Mouse (Mus musculus) bone marrow macrophage, adult 2 months (primary cell): Measurements from ENCODE around the gene Fkbp5. TPM values are rescaled to one million over a fixed set of nuclear protein-coding genes. Genes with fewer than 3 reads are reported as not detected.

ENCODE experiments used
- H3K27ac ChIP-seq: 2 replicates; pipeline ENCODE4 v1.5.1; 2012; ENCODE audit warnings: low read depth, low read length; ENCODE audit not compliant: insufficient read depth
- H3K4me1 ChIP-seq: 2 replicates; pipeline ENCODE4 v1.6.1; 2012; ENCODE audit warnings: low read length; ENCODE audit not compliant: control insufficient read depth, insufficient read depth
- H3K4me3 ChIP-seq: 2 replicates; pipeline ENCODE4 v1.5.1; 2012; ENCODE audit warnings: mild to moderate bottlenecking, low read length, moderate library complexity; ENCODE audit not compliant: insufficient read depth
- CTCF ChIP-seq: IDR thresholded peaks from 2 replicates; pipeline ENCODE4 v1.5.1; 2012; ENCODE audit warnings: low read depth, mild to moderate bottlenecking, low read length, moderate library complexity
- POLR2A ChIP-seq: IDR thresholded peaks from 2 replicates; pipeline ENCODE4 v1.6.1; 2012; ENCODE audit warnings: mild to moderate bottlenecking, low read depth, low read length, borderline replicate concordance
- polyA plus RNA-seq: library from polyadenylated mRNA; stranded (reverse); fragments of >200 nt; gene quantifications from 2 replicates; pipeline ENCODE4 v1.2.4, GENCODE M21; 2012; ENCODE audit not compliant: missing spikeins, insufficient read depth, insufficient read length

Gene Fkbp5
- polyA plus RNA-seq, 1 experiment = 4.4 TPM

- Histone ChIP-seq H3K4me1 (no peaks in the 10 kb centered on the region), H3K4me3 (no peak overlapping the region), H3K27ac (no peak overlapping the region)
- TF ChIP-seq POLR2A (no peak), CTCF (no peak)
These were observed 29.6 kb upstream of the Fkbp5 start for GRCm38 (mm10) chr17:28546925-28547324.

DNA sequence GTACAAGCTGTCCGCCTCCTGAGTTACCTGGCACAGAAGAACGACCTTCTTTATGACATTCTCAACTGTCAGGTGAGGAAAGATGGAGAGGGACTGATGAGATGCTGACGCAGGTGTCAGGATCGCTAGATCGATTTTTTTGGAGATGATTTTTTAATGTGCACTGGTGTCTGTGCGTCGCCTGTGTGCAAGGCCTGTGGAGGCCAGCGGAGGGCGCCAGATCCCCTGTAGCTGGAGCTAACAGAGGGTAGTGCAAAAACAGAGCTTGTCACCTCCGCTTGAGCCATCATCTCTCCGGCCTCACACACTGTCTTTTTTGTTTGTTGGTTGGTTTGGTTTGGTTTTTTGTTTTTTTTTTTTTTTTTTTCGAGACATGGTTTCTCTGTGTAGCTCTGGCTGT is 20.6 kb upstream of the Fkbp5 start:
- TF ChIP-seq CTCF (no peak), POLR2A (no peak)
- H3K4me1 ChIP-seq = no peaks in the 10 kb centered on the region
- H3K4me3 ChIP-seq = no peak overlapping the region
- no peak overlapping the region for H3K27ac ChIP-seq

DNA sequence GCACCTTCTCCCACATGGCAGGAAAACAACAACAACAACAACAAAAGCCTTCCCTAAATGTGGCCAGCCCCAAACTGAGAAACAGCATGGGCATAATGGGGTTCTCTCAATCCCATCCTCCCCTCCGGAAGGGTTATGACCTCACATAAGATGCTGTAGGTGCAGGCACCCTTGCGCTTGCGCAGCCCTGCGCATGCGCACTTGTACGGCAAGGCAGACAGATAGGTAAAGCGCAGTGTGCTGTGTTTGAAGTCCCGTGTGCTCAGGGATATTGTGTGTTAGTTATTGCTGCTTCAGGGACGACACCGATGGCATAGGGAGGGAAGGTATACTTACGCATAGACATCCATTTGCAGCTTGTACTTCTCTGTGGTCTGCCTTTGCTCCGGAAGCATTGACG is 16.0 kb upstream of the Fkbp5 start:
- TF ChIP-seq POLR2A (no peak), CTCF (no peak)
- Histone ChIP-seq H3K4me3 (no peak overlapping the region), H3K4me1 (0 out of 2 replicates have a peak, but pooled peaks cover under 1% of the 10 kb centered on the region), H3K27ac (no peak overlapping the region)

- Histone ChIP-seq H3K4me1 (peaks cover 5% of the 10 kb centered on the region), H3K27ac (no peak overlapping the region), H3K4me3 (no peak overlapping the region)
- TF ChIP-seq POLR2A (no peak), CTCF (no peak)
These were observed 15.2 kb upstream of the Fkbp5 start for GRCm38 (mm10) chr17:28532557-28532956.

GRCm38 (mm10) chr17:28531946-28532345 is 14.6 kb upstream of the Fkbp5 start:
- H3K4me3 ChIP-seq = no peak overlapping the region
- peaks cover 11% of the 10 kb centered on the region for H3K4me1 ChIP-seq
- no peak overlapping the region for H3K27ac ChIP-seq
- TF ChIP-seq CTCF (no peak), POLR2A (no peak)

DNA sequence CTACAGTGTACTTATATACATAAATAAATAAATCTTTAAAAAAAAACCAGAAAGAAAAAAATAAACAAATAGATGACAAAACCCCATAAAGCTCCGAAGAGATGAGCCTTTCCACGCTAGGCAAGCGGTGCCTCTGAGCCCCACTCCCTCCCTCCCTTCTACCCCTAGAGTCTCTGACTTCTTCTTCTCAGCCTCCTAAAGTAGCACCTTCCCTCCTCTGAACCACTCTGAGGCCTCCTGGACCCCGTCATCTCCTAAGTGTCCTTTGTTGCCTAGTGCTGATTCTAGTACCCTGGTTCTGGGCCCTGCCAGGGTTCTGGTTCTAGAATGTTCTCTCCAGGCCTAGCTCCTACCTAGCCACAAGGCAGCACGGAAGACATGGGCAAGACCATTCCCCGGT is 13.2 kb upstream of the Fkbp5 start, which contains the start of gene Armc12:
Armc12 (plus strand) TSS at position 301 of the 400 bp plus-strand sequence.
- TF ChIP-seq CTCF (no peak), POLR2A (no peak)
- H3K27ac ChIP-seq = no peak within 1 kb of the TSS
- no peak within 1 kb of the TSS for H3K4me3 ChIP-seq
- H3K4me1 ChIP-seq = peaks cover 13% of the 10 kb centered on the region

GRCm38 (mm10) chr17:28529116-28529515 is 11.8 kb upstream of the Fkbp5 start:
- TF ChIP-seq CTCF (no peak), POLR2A (no peak)
- H3K4me1 ChIP-seq = peaks cover 17% of the 10 kb centered on the region
- no peak overlapping the region for H3K4me3 ChIP-seq
- no peak overlapping the region for H3K27ac ChIP-seq

- TF ChIP-seq POLR2A (no peak), CTCF (peak; percentile 83)
- H3K27ac ChIP-seq = no peak overlapping the region
- H3K4me3 ChIP-seq = no peak overlapping the region
- H3K4me1 ChIP-seq = peaks cover 17% of the 10 kb centered on the region
These were observed 10.7 kb upstream of the Fkbp5 start for GRCm38 (mm10) chr17:28528043-28528351.

DNA sequence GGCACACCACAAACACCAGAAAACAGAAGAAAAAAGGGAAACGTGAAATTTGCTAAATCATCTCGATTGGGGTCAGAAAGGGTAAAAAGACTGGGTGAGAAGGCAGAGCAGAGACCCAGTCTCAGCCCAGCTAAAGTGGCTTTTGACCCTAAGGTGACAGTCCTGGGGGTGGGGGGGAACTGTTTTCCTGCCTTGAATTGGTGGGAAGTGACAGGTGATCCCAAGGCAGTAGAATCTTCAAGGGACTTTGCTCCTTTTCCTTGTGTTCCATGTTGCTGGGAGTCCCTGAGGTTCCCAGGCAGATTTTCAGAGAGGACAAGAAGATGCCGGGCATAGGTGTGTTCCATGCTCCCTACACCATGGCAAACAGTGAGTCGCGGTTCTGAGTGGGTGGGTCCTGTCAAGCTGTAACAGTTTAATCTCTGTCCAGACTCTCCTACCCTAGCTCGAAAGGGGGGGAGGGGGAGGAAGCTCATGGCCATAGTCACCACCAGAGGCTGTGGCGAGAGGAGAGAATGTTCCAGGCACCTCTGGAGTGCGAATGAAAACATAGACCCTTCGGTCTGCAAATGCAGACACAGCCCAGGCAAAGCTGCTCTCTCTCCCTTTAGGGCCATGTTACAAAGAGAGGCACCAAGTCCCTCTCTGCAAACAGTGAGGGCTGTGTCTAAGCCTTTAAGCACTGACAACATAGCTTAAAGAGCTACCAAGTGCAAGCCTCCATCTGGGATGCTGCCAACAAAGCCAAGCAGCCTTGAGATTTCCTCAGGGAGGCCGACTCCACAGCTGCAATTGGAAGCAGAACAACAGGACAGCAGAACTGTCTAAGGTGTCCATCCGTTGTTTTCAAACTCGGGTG is 10.1 kb upstream of the Fkbp5 start:
- Histone ChIP-seq H3K27ac (no peak overlapping the region), H3K4me1 (peaks cover 19% of the 10 kb centered on the region), H3K4me3 (no peak overlapping the region)
- no peak for TF ChIP-seq POLR2A
- no peak for TF ChIP-seq CTCF

DNA sequence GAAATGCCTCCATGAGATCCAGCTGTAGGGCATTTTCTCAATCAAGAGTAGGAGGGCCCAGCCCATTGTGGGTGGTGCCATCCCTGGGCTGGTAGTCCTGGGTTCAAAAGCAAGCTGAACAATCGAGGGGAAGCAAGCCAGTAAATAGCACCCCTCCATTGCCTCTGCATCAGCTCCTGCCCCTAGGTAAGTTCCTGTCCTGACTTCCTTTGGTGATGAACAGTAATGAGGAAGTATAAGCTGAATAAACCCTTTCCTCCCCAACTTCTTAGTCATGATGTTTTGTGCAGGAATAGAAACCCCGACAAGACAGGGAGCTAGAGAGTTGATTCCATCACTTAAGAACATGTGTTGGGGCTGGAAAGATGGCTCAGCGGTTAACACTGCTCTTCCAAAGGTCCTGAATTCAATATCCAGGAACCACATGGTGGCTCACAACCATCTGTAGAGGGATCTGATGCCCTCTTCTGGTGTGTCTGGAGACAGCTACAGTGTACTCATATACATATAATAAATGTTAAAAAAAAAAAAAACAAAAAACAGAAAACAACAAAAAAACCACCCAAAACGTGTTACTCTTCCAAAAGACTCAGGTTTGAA is 7.6 kb upstream of the Fkbp5 start:
- TF ChIP-seq CTCF (no peak), POLR2A (no peak)
- Histone ChIP-seq H3K4me3 (no peak overlapping the region), H3K27ac (no peak overlapping the region), H3K4me1 (peaks cover 19% of the 10 kb centered on the region)
